Mouse (Mus musculus): Measurements from ENCODE around the gene Tbc1d7.

GRCm38 (mm10) chr13:43167721-43168120 is 3.6 kb downstream of the Tbc1d7 start:
- TF ChIP-seq POLR2A (IDR thresholded peaks at IDR 0.05; ENCODE audit: insufficient read depth, low read depth, low read length): no peak
- no peak for TF ChIP-seq CTCF (IDR thresholded peaks at IDR 0.05; ENCODE audit: insufficient read depth, low read depth, low read length)

All from olfactory bulb, adult 2 months (tissue).